Mouse (Mus musculus): Measurements from ENCODE around the gene Pde11a. TPM values are rescaled to one million over a fixed set of nuclear protein-coding genes. Genes with fewer than 3 reads are reported as not detected.

Gene Pde11a
- polyA plus RNA-seq, 1 experiment, result 1.4 TPM

GRCm38 (mm10) chr2:76109653-76110052 is 228.9 kb downstream of the Pde11a start:
- Histone ChIP-seq H3K27ac (ENCODE audit: insufficient read depth, low read length) (no peak overlapping the region), H3K4me1 (ENCODE audit: control insufficient read depth, insufficient read depth, low read length) (no peaks in the 10 kb centered on the region), H3K4me3 (ENCODE audit: insufficient read depth, low read length) (no peak overlapping the region)
- TF ChIP-seq POLR2A (IDR thresholded peaks at IDR 0.05; ENCODE audit: extremely low read depth, insufficient read depth, low read length) (no peak), CTCF (IDR thresholded peaks at IDR 0.05; ENCODE audit: extremely low read depth, insufficient read depth, low read length) (no peak)

GRCm38 (mm10) chr2:76101889-76102602 is 236.5 kb downstream of the Pde11a start:
- no peak overlapping the region for H3K4me3 ChIP-seq (ENCODE audit: insufficient read depth, low read length)
- H3K27ac ChIP-seq (ENCODE audit: insufficient read depth, low read length), result no peak overlapping the region
- TF ChIP-seq POLR2A (IDR thresholded peaks at IDR 0.05; ENCODE audit: extremely low read depth, insufficient read depth, low read length), result no peak
- peak; percentile 46; the same call in 1 of the 2 replicates for TF ChIP-seq CTCF (IDR thresholded peaks at IDR 0.05; ENCODE audit: extremely low read depth, insufficient read depth, low read length)
- no peaks in the 10 kb centered on the region for H3K4me1 ChIP-seq (ENCODE audit: control insufficient read depth, insufficient read depth, low read length)

- H3K4me3 ChIP-seq (ENCODE audit: insufficient read depth, low read length), result no peak overlapping the region
- H3K4me1 ChIP-seq (ENCODE audit: control insufficient read depth, insufficient read depth, low read length), result no peaks in the 10 kb centered on the region
- no peak for TF ChIP-seq POLR2A (IDR thresholded peaks at IDR 0.05; ENCODE audit: extremely low read depth, insufficient read depth, low read length)
- no peak for TF ChIP-seq CTCF (IDR thresholded peaks at IDR 0.05; ENCODE audit: extremely low read depth, insufficient read depth, low read length)
- no peak overlapping the region for H3K27ac ChIP-seq (ENCODE audit: insufficient read depth, low read length)
Measured at GRCm38 (mm10) chr2:76100597-76100996, 238.0 kb downstream of the Pde11a start.

- H3K4me1 ChIP-seq (ENCODE audit: control insufficient read depth, insufficient read depth, low read length), result no peaks in the 10 kb centered on the region
- no peak overlapping the region for H3K4me3 ChIP-seq (ENCODE audit: insufficient read depth, low read length)
- TF ChIP-seq POLR2A (IDR thresholded peaks at IDR 0.05; ENCODE audit: extremely low read depth, insufficient read depth, low read length), result no peak
- H3K27ac ChIP-seq (ENCODE audit: insufficient read depth, low read length), result no peak overlapping the region
Measured at GRCm38 (mm10) chr2:76099726-76100347, 238.7 kb downstream of the Pde11a start.

- TF ChIP-seq POLR2A (IDR thresholded peaks at IDR 0.05; ENCODE audit: extremely low read depth, insufficient read depth, low read length) (no peak), CTCF (IDR thresholded peaks at IDR 0.05; ENCODE audit: extremely low read depth, insufficient read depth, low read length) (no peak)
Measured at GRCm38 (mm10) chr2:76098381-76098780, 240.2 kb downstream of the Pde11a start.

GRCm38 (mm10) chr2:76097847-76098246 is 240.7 kb downstream of the Pde11a start:
- Histone ChIP-seq H3K4me3 (ENCODE audit: insufficient read depth, low read length) (no peak overlapping the region), H3K27ac (ENCODE audit: insufficient read depth, low read length) (no peak overlapping the region), H3K4me1 (ENCODE audit: control insufficient read depth, insufficient read depth, low read length) (no peaks in the 10 kb centered on the region)
- TF ChIP-seq CTCF (IDR thresholded peaks at IDR 0.05; ENCODE audit: extremely low read depth, insufficient read depth, low read length) (no peak), POLR2A (IDR thresholded peaks at IDR 0.05; ENCODE audit: extremely low read depth, insufficient read depth, low read length) (no peak)

More at GRCm38 (mm10) chr2:76098381-76098780, 240.2 kb downstream of the Pde11a start:
- no peak overlapping the region for H3K27ac ChIP-seq (ENCODE audit: insufficient read depth, low read length)
- no peak overlapping the region for H3K4me3 ChIP-seq (ENCODE audit: insufficient read depth, low read length)
- H3K4me1 ChIP-seq (ENCODE audit: control insufficient read depth, insufficient read depth, low read length), result no peaks in the 10 kb centered on the region

- no peak overlapping the region for H3K27ac ChIP-seq (ENCODE audit: insufficient read depth, low read length)
- H3K4me1 ChIP-seq (ENCODE audit: control insufficient read depth, insufficient read depth, low read length), result no peaks in the 10 kb centered on the region
- no peak overlapping the region for H3K4me3 ChIP-seq (ENCODE audit: insufficient read depth, low read length)
- no peak for TF ChIP-seq CTCF (IDR thresholded peaks at IDR 0.05; ENCODE audit: extremely low read depth, insufficient read depth, low read length)
- no peak for TF ChIP-seq POLR2A (IDR thresholded peaks at IDR 0.05; ENCODE audit: extremely low read depth, insufficient read depth, low read length)
Measured at GRCm38 (mm10) chr2:76097284-76097683, 241.3 kb downstream of the Pde11a start.

GRCm38 (mm10) chr2:76095861-76096260 is 242.7 kb downstream of the Pde11a start:
- H3K27ac ChIP-seq (ENCODE audit: insufficient read depth, low read length), result no peak overlapping the region
- no peak overlapping the region for H3K4me3 ChIP-seq (ENCODE audit: insufficient read depth, low read length)
- H3K4me1 ChIP-seq (ENCODE audit: control insufficient read depth, insufficient read depth, low read length), result no peaks in the 10 kb centered on the region
- TF ChIP-seq POLR2A (IDR thresholded peaks at IDR 0.05; ENCODE audit: extremely low read depth, insufficient read depth, low read length), result no peak
- TF ChIP-seq CTCF (IDR thresholded peaks at IDR 0.05; ENCODE audit: extremely low read depth, insufficient read depth, low read length), result no peak

GRCm38 (mm10) chr2:76090506-76090905 is 248.1 kb downstream of the Pde11a start:
- no peaks in the 10 kb centered on the region for H3K4me1 ChIP-seq (ENCODE audit: control insufficient read depth, insufficient read depth, low read length)
- no peak overlapping the region for H3K27ac ChIP-seq (ENCODE audit: insufficient read depth, low read length)
- no peak overlapping the region for H3K4me3 ChIP-seq (ENCODE audit: insufficient read depth, low read length)
- TF ChIP-seq CTCF (IDR thresholded peaks at IDR 0.05; ENCODE audit: extremely low read depth, insufficient read depth, low read length), result no peak
- no peak for TF ChIP-seq POLR2A (IDR thresholded peaks at IDR 0.05; ENCODE audit: extremely low read depth, insufficient read depth, low read length)

GRCm38 (mm10) chr2:76088844-76089243 is 249.7 kb downstream of the Pde11a start:
- no peak for TF ChIP-seq POLR2A (IDR thresholded peaks at IDR 0.05; ENCODE audit: extremely low read depth, insufficient read depth, low read length)
- no peak for TF ChIP-seq CTCF (IDR thresholded peaks at IDR 0.05; ENCODE audit: extremely low read depth, insufficient read depth, low read length)
- no peak overlapping the region for H3K27ac ChIP-seq (ENCODE audit: insufficient read depth, low read length)
- H3K4me3 ChIP-seq (ENCODE audit: insufficient read depth, low read length), result no peak overlapping the region
- H3K4me1 ChIP-seq (ENCODE audit: control insufficient read depth, insufficient read depth, low read length), result no peaks in the 10 kb centered on the region

Data from cortical plate, adult 2 months (tissue).